Mouse (Mus musculus) megakaryocyte progenitor cell, adult 5-6 weeks (primary cell): ENCODE data around the gene Zfp706. TPM values are rescaled to one million over a fixed set of nuclear protein-coding genes. Genes with fewer than 3 reads are reported as not detected.

Source experiments
- ATAC-seq: replicated peaks from 2 replicates; pipeline ENCODE4 v1.8.0; 2016; ENCODE audit warnings: mild to moderate bottlenecking, moderate TSS enrichment, inconsistent platforms; ENCODE audit not compliant: poor library complexity
- total RNA-seq, 2 experiments: library from RNA; stranded (forward) in 1 of 2; stranded (reverse) in 1 of 2; fragments of 157-497, 149-512 nt in 1 of 2; fragments of 200-1000 nt in 1 of 2; gene quantifications; 2 replicates each; pipeline versions ENCODE4 v1.2.3 to v1.2.4; 2015 to 2017

Zfp706 gene
- total RNA-seq (2015): 403 and 471 TPM in 2 replicates
- total RNA-seq (2017): 93.6 and 95.9 TPM in 2 replicates

DNA sequence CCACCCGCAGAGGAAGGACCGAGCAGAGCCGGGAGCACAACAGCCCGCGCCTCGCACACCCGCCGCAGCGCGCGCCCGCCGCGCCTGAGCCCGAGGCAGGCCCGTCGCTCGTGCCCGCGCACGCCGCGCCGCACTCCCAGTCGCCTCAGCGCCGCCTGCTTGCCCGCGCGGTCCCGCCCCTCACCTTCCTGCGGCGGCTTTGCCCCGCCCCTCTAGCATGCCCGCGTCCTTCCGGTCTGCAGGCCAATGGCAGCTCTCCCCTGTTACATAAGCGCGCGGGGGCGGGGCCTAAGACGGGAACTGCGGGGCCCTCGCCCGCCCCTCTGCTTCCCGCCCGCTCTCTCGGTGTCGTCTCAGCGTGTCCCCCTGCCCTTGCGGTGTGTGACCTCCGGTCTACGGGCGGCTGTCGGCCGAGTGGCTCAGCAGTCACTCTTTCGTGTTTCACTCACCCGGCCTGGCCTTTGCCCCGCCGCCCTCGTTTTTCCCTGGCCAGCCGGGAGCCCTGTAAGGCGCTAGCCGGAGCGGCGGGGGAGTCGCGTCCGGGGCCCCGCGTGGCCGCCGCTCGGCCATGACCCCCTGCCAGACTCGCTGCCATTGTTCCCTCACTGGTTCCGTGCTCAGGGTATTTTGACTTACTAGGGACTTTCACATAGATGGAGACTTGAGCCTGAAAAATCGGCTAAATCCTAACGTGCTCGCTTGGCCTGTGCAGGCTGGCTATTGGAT lies at the start of gene Zfp706:
Gene Zfp706 (minus strand): TSS at position 541 of the 726 bp plus-strand sequence.
- peak; percentile 95 for ATAC-seq

DNA sequence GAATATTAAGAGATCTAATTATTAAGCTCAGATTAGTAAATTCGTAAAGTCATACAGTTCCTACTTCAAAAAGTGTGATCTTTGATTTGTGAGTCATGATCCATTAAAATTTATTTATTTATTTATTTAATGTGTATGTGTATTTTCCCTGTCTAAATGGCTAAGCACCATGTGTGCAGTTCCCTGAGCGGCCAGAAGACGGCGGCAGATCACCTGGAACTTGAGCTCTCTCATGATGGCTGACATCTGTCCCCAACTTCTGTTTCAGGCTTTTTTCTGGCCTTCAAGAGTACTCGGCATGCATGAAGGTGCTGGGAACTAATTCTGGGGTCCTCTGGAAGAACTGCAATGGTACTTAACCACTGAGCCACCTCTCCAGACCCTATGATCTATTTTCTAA lies 47.0 kb upstream of the Zfp706 start:
- no peak for ATAC-seq

- no peak for ATAC-seq
Measured at GRCm38 (mm10) chr15:37053085-37053762, 45.7 kb upstream of the Zfp706 start.

GRCm38 (mm10) chr15:37047403-37047802 lies 39.8 kb upstream of the Zfp706 start:
- peak; percentile 58 for ATAC-seq

- ATAC-seq: no peak
Measured at GRCm38 (mm10) chr15:37046586-37046985, 39.0 kb upstream of the Zfp706 start.

GRCm38 (mm10) chr15:37046131-37046530 lies 38.6 kb upstream of the Zfp706 start:
- ATAC-seq: no peak

- ATAC-seq: no peak
Measured at GRCm38 (mm10) chr15:37045456-37045855, 37.9 kb upstream of the Zfp706 start.

DNA sequence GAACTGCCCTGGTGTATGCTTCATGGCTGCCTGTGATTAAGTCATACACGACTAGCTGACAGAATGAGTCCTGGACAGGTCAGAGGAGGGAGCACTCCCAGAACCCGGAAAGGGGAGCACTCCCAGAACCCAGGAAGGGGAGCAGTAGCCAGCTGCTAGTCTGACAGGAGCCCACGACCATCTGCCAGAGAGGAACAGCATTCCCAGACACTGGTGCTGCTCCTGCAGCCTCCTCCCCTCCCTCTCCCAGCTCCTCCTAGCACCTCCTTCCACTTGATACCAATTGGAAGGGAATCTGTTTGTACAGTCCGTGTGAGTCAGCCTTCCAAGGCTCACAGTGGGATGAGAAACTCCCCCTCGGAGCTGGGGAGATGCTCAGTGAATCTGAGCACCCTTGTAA lies 35.0 kb upstream of the Zfp706 start:
- ATAC-seq: no peak

- ATAC-seq: no peak
Measured at GRCm38 (mm10) chr15:37041214-37041613, 33.6 kb upstream of the Zfp706 start.

DNA sequence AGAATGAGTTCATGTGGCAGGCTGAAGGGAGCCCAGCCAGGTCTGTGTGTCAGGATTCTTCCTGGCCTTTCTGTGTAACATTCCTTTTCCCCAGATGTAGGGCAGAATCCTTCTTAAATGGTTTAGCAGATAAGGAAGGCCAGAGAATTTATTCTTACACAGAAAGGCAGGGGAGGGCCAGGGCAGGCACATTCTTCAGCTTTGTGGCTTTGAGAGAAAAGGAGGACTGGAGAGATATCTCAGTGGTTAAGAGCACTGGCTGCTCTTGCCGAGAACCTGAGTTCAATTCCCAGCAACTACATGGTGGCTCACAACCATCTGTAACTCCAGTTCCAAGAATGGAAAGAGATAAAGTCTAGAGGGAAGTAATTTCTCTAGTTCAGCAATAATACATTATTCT lies 31.1 kb upstream of the Zfp706 start:
- ATAC-seq: peak; percentile 61

GRCm38 (mm10) chr15:37037704-37038103 lies 30.1 kb upstream of the Zfp706 start:
- ATAC-seq: no peak

DNA sequence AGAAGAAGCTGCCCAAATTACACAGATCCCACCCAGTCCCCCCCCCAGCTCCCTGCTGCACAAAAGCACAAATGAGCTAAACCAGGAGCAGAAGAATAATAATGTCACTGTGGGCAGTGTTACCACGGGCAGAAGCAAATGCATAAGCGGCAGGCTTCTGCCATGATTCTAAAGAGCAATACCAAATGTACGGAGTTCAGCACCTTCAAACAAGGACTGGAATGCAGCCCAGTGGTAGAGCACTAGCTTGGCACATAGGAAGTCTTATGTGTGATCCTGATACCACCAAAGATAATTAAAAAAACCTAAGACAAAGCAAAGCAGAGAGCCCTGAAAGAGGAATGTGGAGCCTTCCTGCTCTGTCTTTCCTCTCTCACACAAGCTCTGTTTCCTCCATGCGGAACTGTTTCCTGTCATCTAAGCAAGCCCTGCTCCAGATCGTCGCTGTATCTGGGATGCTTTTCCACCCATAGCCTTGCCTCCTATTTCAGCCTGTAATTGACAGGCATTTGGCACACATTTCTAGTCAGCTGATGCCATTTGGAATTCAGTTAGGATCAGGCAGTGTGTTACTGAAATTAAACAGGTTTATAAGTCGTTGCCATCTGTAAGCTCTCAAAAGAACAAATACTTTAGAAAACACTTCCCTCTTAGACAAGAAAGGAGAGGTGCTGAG lies 29.0 kb upstream of the Zfp706 start:
- no peak for ATAC-seq

DNA sequence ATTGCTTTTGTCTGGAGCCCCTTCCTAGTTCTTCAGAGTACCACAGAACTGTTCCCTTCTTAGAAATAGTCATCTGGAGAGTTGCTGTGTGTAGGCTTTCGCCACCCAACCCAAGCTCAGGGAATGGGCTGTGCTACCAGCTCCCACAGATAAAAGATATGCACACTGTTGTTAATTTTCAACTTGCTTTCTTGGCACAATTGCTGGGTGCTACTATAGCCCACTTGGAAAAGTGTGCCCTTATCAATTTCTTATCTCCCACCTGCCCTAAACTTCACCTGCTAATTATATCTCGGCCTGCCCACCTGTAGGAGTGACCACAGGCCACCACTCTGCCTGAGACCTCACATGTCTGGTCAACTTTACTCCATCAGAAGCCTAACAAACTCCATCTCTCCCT lies 26.6 kb upstream of the Zfp706 start:
- no peak for ATAC-seq

DNA sequence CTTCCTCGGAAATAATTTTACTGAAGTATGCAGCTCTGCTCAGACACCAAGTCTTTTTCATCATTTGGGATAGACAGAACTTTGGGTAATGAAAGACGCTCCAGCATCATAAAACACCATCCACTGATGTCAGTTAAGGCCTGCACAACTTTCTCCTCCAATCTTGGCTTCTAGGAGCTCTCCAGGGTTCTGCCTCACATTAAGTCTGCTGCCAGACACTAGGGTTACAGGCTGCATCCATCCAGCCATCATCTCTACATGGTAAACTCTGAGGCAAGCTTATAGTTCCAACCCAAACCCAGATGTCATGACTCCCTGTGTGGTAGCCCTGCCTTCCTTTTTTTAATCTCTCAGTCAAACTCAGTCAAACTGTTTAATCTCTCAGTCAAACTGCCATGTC lies 25.9 kb upstream of the Zfp706 start:
- no peak for ATAC-seq

GRCm38 (mm10) chr15:37031334-37032150 lies 24.0 kb upstream of the Zfp706 start:
- no peak for ATAC-seq

DNA sequence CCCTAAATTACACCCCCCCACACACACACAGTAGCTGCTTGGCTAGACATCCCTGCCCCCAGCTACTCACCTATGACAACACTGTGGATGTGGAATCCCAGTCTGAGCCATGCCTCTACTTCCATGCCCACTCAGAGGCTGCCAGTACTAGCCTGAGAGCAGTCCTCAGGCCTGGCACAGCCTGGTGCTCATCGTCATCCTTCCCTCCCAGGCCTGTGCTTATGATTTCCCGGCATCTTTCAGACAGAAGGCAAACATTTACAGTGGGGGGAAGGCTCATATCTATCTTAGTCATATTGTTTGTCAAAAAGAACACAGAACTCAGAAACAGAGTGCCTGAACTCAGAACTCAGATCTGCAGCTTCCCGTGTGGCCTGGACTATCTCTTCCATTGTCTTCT lies 23.4 kb upstream of the Zfp706 start:
- no peak for ATAC-seq

DNA sequence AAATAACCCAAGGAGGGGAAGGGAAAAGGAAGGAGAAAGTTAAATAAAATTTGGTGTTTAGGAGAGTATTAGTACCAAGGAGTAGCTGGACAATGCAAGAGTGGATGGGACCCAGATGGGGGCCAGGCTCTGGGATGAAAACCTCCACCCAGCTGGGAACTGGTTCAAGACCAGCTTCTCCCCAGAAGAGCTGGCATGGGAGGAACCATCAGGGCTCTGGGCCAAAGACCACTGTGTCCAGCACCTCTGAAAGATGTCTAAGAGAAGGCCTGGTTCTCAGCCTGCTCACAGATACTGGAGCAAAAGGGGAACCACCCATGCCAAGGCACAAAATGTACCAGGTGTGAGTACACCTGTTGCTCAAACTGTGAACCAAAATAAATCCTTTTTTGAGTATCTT lies 20.4 kb upstream of the Zfp706 start:
- ATAC-seq: no peak

DNA sequence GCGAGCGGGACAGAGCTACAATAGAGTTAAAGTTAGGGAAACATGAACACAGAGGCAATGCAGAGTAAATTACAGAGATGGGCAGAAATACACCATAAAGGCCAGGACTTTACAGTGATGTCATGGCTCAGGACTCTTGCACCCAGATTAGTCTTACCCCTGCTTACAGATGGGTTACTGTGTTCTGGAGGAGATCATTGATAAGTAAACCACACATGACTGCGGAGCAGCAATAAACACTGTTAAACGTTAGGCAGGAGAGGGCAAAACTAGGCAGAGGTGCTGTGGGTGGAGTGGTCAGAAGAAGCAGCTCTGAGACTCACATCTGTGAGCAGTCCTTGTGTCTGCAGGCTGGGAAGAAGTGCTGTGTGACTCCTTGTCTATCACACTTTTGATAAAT lies 18.9 kb upstream of the Zfp706 start:
- peak; percentile 50 for ATAC-seq

DNA sequence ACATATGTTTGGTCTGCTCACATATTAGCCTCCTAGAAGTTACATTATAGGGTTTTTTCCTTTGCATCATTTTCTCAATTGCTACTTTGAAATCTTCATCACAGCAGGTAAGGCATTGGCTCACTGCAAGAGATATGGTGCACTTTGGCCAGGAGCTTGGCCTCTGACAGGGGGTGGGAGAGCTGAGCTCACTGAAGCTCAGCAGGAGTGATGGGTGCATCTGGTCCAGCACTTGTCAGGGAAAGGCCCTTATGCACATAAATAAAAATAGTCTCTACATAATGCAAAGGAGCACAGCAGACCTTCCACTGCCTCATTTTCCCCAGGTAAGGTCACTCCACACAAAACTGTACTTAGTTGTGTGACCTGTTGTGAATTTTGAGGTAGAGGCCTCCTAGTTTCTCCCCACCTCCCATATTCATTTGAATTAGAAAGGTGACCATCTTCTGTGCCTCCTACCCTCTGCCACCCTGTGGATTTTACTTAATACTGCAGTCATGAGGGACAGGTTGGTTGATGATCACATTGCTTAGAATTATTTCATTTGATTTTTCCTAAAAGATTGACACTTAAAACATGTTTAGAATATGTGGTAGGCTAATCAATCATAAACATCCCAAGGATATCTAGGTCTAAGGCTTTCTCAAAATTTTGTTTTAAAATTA lies 13.1 kb upstream of the Zfp706 start:
- ATAC-seq: no peak; the same call in 1 of the 2 replicates

DNA sequence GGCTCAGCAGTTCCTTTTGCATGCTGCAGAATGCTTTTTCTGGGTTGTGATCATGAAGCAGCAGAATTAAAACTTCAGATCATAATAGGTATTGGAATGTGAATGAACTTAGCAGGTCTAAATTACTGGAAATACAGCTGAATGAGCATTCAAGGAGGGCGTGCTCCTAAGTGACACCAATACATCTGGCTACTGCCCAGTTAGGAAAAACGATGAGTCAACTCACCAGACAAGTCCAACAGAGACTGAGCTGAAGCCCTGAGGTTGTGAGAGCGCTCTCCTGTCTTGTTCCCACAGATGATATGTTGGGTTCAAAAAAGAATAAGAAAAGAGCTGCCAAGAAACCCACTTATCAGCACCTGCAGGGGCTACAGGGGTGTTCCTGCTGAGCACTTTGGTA lies 11.9 kb upstream of the Zfp706 start:
- no peak for ATAC-seq

- ATAC-seq: no peak
Measured at GRCm38 (mm10) chr15:37011897-37012296, 4.3 kb upstream of the Zfp706 start.
